Mouse (Mus musculus): ENCODE measurements around the gene Wdr82. TPM values are rescaled to one million over a fixed set of nuclear protein-coding genes. Genes with fewer than 3 reads are reported as not detected.
A peak's percentile ranks its signal among the peaks of the same experiment; 100 is the strongest.

Gene Wdr82
- polyA plus RNA-seq, 1 experiment = 49.6 TPM

GRCm38 (mm10) chr9:106198962-106199458 is 28.3 kb downstream of the Wdr82 start:
- Histone ChIP-seq H3K79me2 (ENCODE audit: control insufficient read depth, insufficient read depth) (no peaks in the 10 kb centered on the region), H3K27me3 (ENCODE audit: control insufficient read depth, insufficient read depth, insufficient read length) (no peaks in the 10 kb centered on the region), H3K36me3 (ENCODE audit: control insufficient read depth, insufficient read depth) (peaks cover 6% of the 10 kb centered on the region), H3K79me3 (ENCODE audit: low read depth) (no peaks in the 10 kb centered on the region), H3K4me3 (ENCODE audit: insufficient read depth, poor library complexity, severe bottlenecking) (peak overlapping the region; percentile 30), H3ac (ENCODE audit: control insufficient read depth, insufficient read length, low read depth) (peak overlapping the region; percentile 84)
- TF ChIP-seq FOSL1 (IDR thresholded peaks at IDR 0.05; ENCODE audit: insufficient read depth, low read length, poor library complexity, severe bottlenecking) (no peak), MYOD1 (IDR thresholded peaks at IDR 0.05; ENCODE audit: control insufficient read depth, insufficient read length, low read depth) (no peak), CTCF (IDR thresholded peaks at IDR 0.05; ENCODE audit: control insufficient read depth, insufficient read depth, insufficient read length) (no peak), MAX (IDR thresholded peaks at IDR 0.05) (no peak), MYOG (IDR thresholded peaks at IDR 0.05; ENCODE audit: control insufficient read depth, extremely low read depth, insufficient read length) (no peak), USF1 (IDR thresholded peaks at IDR 0.05; ENCODE audit: low read depth) (no peak), CEBPB (IDR thresholded peaks at IDR 0.05; ENCODE audit: low read depth) (no peak)

GRCm38 (mm10) chr9:106199535-106200272 is 29.0 kb downstream of the Wdr82 start, which contains the start of gene Ppm1m:
Gene Ppm1m (minus strand): TSS chr9:106199746.
- peak within 1 kb of the TSS; percentile 84 for H3ac ChIP-seq (ENCODE audit: control insufficient read depth, insufficient read length, low read depth)
- peaks cover 6% of the 10 kb centered on the region for H3K36me3 ChIP-seq (ENCODE audit: control insufficient read depth, insufficient read depth)
- H3K4me3 ChIP-seq (ENCODE audit: insufficient read depth, poor library complexity, severe bottlenecking) = peak within 1 kb of the TSS; percentile 30
- H3K79me2 ChIP-seq (ENCODE audit: control insufficient read depth, insufficient read depth) = no peaks in the 10 kb centered on the region
- H3K79me3 ChIP-seq (ENCODE audit: low read depth) = no peaks in the 10 kb centered on the region
- no peaks in the 10 kb centered on the region for H3K27me3 ChIP-seq (ENCODE audit: control insufficient read depth, insufficient read depth, insufficient read length)
- TF ChIP-seq MYOG (IDR thresholded peaks at IDR 0.05; ENCODE audit: control insufficient read depth, extremely low read depth, insufficient read length) = no peak
- TF ChIP-seq CEBPB (IDR thresholded peaks at IDR 0.05; ENCODE audit: low read depth) = no peak
- no peak for TF ChIP-seq MYOD1 (IDR thresholded peaks at IDR 0.05; ENCODE audit: control insufficient read depth, insufficient read length, low read depth)
- TF ChIP-seq MAX (IDR thresholded peaks at IDR 0.05) = no peak
- no peak for TF ChIP-seq FOSL1 (IDR thresholded peaks at IDR 0.05; ENCODE audit: insufficient read depth, low read length, poor library complexity, severe bottlenecking)
- no peak for TF ChIP-seq USF1 (IDR thresholded peaks at IDR 0.05; ENCODE audit: low read depth)
- no peak for TF ChIP-seq CTCF (IDR thresholded peaks at IDR 0.05; ENCODE audit: control insufficient read depth, insufficient read depth, insufficient read length)

GRCm38 (mm10) chr9:106201895-106202294 is 31.2 kb downstream of the Wdr82 start:
- H3ac ChIP-seq (ENCODE audit: control insufficient read depth, insufficient read length, low read depth) = no peak overlapping the region
- no peaks in the 10 kb centered on the region for H3K27me3 ChIP-seq (ENCODE audit: control insufficient read depth, insufficient read depth, insufficient read length)
- H3K79me3 ChIP-seq (ENCODE audit: low read depth) = no peaks in the 10 kb centered on the region
- H3K79me2 ChIP-seq (ENCODE audit: control insufficient read depth, insufficient read depth) = no peaks in the 10 kb centered on the region
- H3K36me3 ChIP-seq (ENCODE audit: control insufficient read depth, insufficient read depth) = no peaks in the 10 kb centered on the region
- TF ChIP-seq MYOG (IDR thresholded peaks at IDR 0.05; ENCODE audit: control insufficient read depth, extremely low read depth, insufficient read length) (no peak), USF1 (IDR thresholded peaks at IDR 0.05; ENCODE audit: low read depth) (no peak), CTCF (IDR thresholded peaks at IDR 0.05; ENCODE audit: control insufficient read depth, insufficient read depth, insufficient read length) (no peak), MYOD1 (IDR thresholded peaks at IDR 0.05; ENCODE audit: control insufficient read depth, insufficient read length, low read depth) (no peak), CEBPB (IDR thresholded peaks at IDR 0.05; ENCODE audit: low read depth) (no peak), MAX (IDR thresholded peaks at IDR 0.05) (no peak), FOSL1 (IDR thresholded peaks at IDR 0.05; ENCODE audit: insufficient read depth, low read length, poor library complexity, severe bottlenecking) (no peak)
- no peak overlapping the region for H3K4me3 ChIP-seq (ENCODE audit: insufficient read depth, poor library complexity, severe bottlenecking)

- no peaks in the 10 kb centered on the region for H3K79me2 ChIP-seq (ENCODE audit: control insufficient read depth, insufficient read depth)
- H3K79me3 ChIP-seq (ENCODE audit: low read depth) = no peaks in the 10 kb centered on the region
- peak within 1 kb of the TSS; percentile 43 for H3K4me3 ChIP-seq (ENCODE audit: insufficient read depth, poor library complexity, severe bottlenecking)
- no peak for TF ChIP-seq MYOG (IDR thresholded peaks at IDR 0.05; ENCODE audit: control insufficient read depth, extremely low read depth, insufficient read length)
- no peak for TF ChIP-seq CTCF (IDR thresholded peaks at IDR 0.05; ENCODE audit: control insufficient read depth, insufficient read depth, insufficient read length)
- TF ChIP-seq FOSL1 (IDR thresholded peaks at IDR 0.05; ENCODE audit: insufficient read depth, low read length, poor library complexity, severe bottlenecking) = no peak
- no peak for TF ChIP-seq CEBPB (IDR thresholded peaks at IDR 0.05; ENCODE audit: low read depth)
- TF ChIP-seq MYOD1 (IDR thresholded peaks at IDR 0.05; ENCODE audit: control insufficient read depth, insufficient read length, low read depth) = no peak
- TF ChIP-seq MAX (IDR thresholded peaks at IDR 0.05) = no peak
- no peak for TF ChIP-seq USF1 (IDR thresholded peaks at IDR 0.05; ENCODE audit: low read depth)
- H3K27me3 ChIP-seq (ENCODE audit: control insufficient read depth, insufficient read depth, insufficient read length) = no peaks in the 10 kb centered on the region
- no peaks in the 10 kb centered on the region for H3K36me3 ChIP-seq (ENCODE audit: control insufficient read depth, insufficient read depth)
- H3ac ChIP-seq (ENCODE audit: control insufficient read depth, insufficient read length, low read depth) = peak within 1 kb of the TSS; percentile 89
Measured at GRCm38 (mm10) chr9:106202819-106203636, 32.3 kb downstream of the Wdr82 start, which contains the start of gene Twf2. Gene Twf2 (plus strand): TSS chr9:106203108.
